ENCODE assay signal across 13 mouse cellular contexts in the genomic region with DNA sequence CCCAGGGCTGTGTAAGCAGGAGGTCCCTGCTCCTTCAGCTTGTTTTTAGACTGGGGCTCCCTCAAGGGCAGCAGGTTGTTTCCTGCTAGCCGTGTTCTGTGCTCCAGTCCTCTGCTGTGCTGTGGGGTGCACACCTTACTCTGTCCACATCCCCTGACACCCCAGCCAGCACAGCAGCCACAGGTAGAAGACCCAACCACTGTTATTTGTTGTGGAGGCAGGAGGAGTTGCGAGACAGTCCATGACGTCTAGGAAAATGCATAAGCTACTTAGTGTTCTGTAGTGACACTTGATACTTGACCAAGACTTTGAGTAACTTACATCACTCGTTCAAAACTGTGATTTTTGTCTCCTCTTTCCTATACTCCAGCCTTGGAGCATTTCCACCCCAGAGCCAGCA. TPM values are rescaled to one million over a fixed set of nuclear protein-coding genes. Genes with fewer than 3 reads are reported as not detected.
DNase-seq lines count a peak whose midpoint lies in the region; ATAC-seq and TF ChIP-seq lines count a peak whose summit lies in the region.
"Had no signal": no experiment of that assay in that cellular context is flagged by ENCODE, and none has a peak within 500 bp of the region (broad histone marks: within the 10 kb centered on the region; RNA-seq: fewer than 3 reads in every experiment).

No protein-coding gene starts in this region.

- intact Hi-C loops in heart, postnatal 14 days (cut with DNase I), result loop anchor here (1.0 kb wide), 1 partner anchor 8 kb away; no protein-coding TSS in a partner anchor

- ATAC-seq in heart, postnatal 0 days (ENCODE audit: insufficient read depth, low read depth), result no peak
- ATAC-seq in lung, postnatal 0 days, result no peak
- ATAC-seq in liver, embryonic 11.5 days (replicated peaks; ENCODE audit: low FRiP score), result no peak

- H3K4me3 ChIP-seq in heart, postnatal 0 days (ENCODE audit: low read depth, low read length), result no peak overlapping the region
- no peak overlapping the region for H3K4me3 ChIP-seq in lung, postnatal 0 days (ENCODE audit: low read depth, low read length)
- H3K4me3 ChIP-seq in liver, embryonic 11.5 days (ENCODE audit: low read depth, low read length), result no peak overlapping the region
- H3K4me3 ChIP-seq in cerebellum, adult 2 months (replicated peaks; ENCODE audit: insufficient read depth, low read depth, low read length), result no peak overlapping the region
- H3K4me3 ChIP-seq: hindbrain, embryonic 13.5 days; myocyte had no signal

- H3K9me3 ChIP-seq in heart, postnatal 0 days (replicated peaks; ENCODE audit: control insufficient read depth, low read length), result no peaks in the 10 kb centered on the region
- H3K9me3 ChIP-seq in lung, postnatal 0 days (ENCODE audit: low read length), result no peaks in the 10 kb centered on the region
- H3K9me3 ChIP-seq in liver, embryonic 11.5 days (ENCODE audit: control insufficient read depth, low read length), result no peaks in the 10 kb centered on the region
- H3K9me3 ChIP-seq: hindbrain, embryonic 13.5 days had no signal

- TF ChIP-seq CTCF in heart, postnatal 0 days (IDR thresholded peaks at IDR 0.05; ENCODE audit: low read depth), result no peak
- TF ChIP-seq CTCF in lung, postnatal 0 days (IDR thresholded peaks at IDR 0.05), result no peak
- no peak for TF ChIP-seq CTCF in cerebellum, adult 2 months (IDR thresholded peaks at IDR 0.05; ENCODE audit: borderline replicate concordance, insufficient read depth, low read depth, low read length)

- H3K9ac ChIP-seq in heart, postnatal 0 days (replicated peaks; ENCODE audit: low read depth, low read length), result no peak overlapping the region
- H3K9ac ChIP-seq in lung, postnatal 0 days (replicated peaks; ENCODE audit: low read depth), result no peak overlapping the region
- H3K9ac ChIP-seq in liver, embryonic 11.5 days (ENCODE audit: low read depth, low read length), result peak overlapping the region; percentile 28; the same call in 1 of the 2 replicates
- H3K9ac ChIP-seq: hindbrain, embryonic 13.5 days had no signal

- DNase-seq in heart, postnatal 0 days (ENCODE audit: low spot score), result no peak
- DNase-seq in heart, postnatal 14 days, result no peak
- no peak for DNase-seq in lung, postnatal 0 days (ENCODE audit: low spot score)
- no peak for DNase-seq in lung, adult 18-20 months
- no peak for DNase-seq in liver, embryonic 11.5 days (ENCODE audit: low spot score)
- DNase-seq in cerebellum, adult 2 months, result no peak
- DNase-seq in right cerebral cortex, adult 18-20 months, result no peak
- DNase-seq: cerebellum, adult 11-12 months; embryo, embryonic 11 days; gastrocnemius, postnatal 10 days; spleen, adult 18-20 months had no signal

- no peak overlapping the region for H3K4me2 ChIP-seq in heart, postnatal 0 days (ENCODE audit: low read depth, low read length)
- H3K4me2 ChIP-seq in lung, postnatal 0 days (replicated peaks; ENCODE audit: low read depth, low read length), result no peak overlapping the region
- H3K4me2 ChIP-seq in liver, embryonic 11.5 days, result no peak overlapping the region
- H3K4me2 ChIP-seq: hindbrain, embryonic 13.5 days had no signal

- H3K27ac ChIP-seq in heart, postnatal 0 days (ENCODE audit: low read depth), result peak overlapping the region; percentile 87
- peak overlapping the region; percentile 87 for H3K27ac ChIP-seq in lung, postnatal 0 days (ENCODE audit: low read length)
- peak overlapping the region; percentile 91; the same call in 1 of the 2 replicates for H3K27ac ChIP-seq in liver, embryonic 11.5 days (ENCODE audit: low read depth, low read length)
- H3K27ac ChIP-seq in cerebellum, adult 2 months (ENCODE audit: insufficient read depth, low read length), result no peak overlapping the region

- no peak for TF ChIP-seq POLR2A in cerebellum, adult 2 months (IDR thresholded peaks at IDR 0.05; ENCODE audit: borderline replicate concordance, insufficient read depth, low read length)

- H3K4me1 ChIP-seq in heart, postnatal 0 days (ENCODE audit: control insufficient read depth, insufficient read depth), result peaks cover 11% of the 10 kb centered on the region; the same call in 1 of the 2 replicates
- H3K4me1 ChIP-seq in lung, postnatal 0 days (ENCODE audit: insufficient read depth, low read depth, low read length), result peaks cover 8% of the 10 kb centered on the region
- H3K4me1 ChIP-seq in liver, embryonic 11.5 days (replicated peaks; ENCODE audit: control insufficient read depth, insufficient read depth, low read length), result peaks cover 75% of the 10 kb centered on the region
- H3K4me1 ChIP-seq in cerebellum, adult 2 months (ENCODE audit: control insufficient read depth, insufficient read depth, low read length), result peaks cover 52% of the 10 kb centered on the region

- no peak for TF ChIP-seq EP300 in heart, postnatal 0 days (IDR thresholded peaks at IDR 0.05; ENCODE audit: low read depth)
- no peak for TF ChIP-seq EP300 in lung, postnatal 0 days (IDR thresholded peaks at IDR 0.05)

- H3K36me3 ChIP-seq in heart, postnatal 0 days (replicated peaks; ENCODE audit: control insufficient read depth, insufficient read depth, low read length), result peaks cover 61% of the 10 kb centered on the region
- H3K36me3 ChIP-seq in lung, postnatal 0 days (ENCODE audit: insufficient read depth, low read length), result peaks cover 19% of the 10 kb centered on the region; the same call in 1 of the 2 replicates
- peaks cover 48% of the 10 kb centered on the region for H3K36me3 ChIP-seq in liver, embryonic 11.5 days (ENCODE audit: control insufficient read depth, insufficient read depth, low read length)

- H3K27me3 ChIP-seq in heart, postnatal 0 days (ENCODE audit: control insufficient read depth, insufficient read depth, low read length), result no peaks in the 10 kb centered on the region
- no peaks in the 10 kb centered on the region for H3K27me3 ChIP-seq in lung, postnatal 0 days (replicated peaks; ENCODE audit: insufficient read depth, low read length)
- H3K27me3 ChIP-seq in liver, embryonic 11.5 days (replicated peaks; ENCODE audit: control insufficient read depth, insufficient read depth, low read length), result no peaks in the 10 kb centered on the region
- no peaks in the 10 kb centered on the region for H3K27me3 ChIP-seq in cerebellum, adult 2 months (ENCODE audit: control insufficient read depth, insufficient read depth, low read length)
- H3K27me3 ChIP-seq: hindbrain, embryonic 13.5 days had no signal

- WGBS in heart, postnatal 0 days, result 62% methylated on average over 4 of the region's 4 CpGs
- 63% methylated on average over 4 of the region's 4 CpGs for WGBS in lung, postnatal 0 days
- WGBS in liver, embryonic 11.5 days, result 80% methylated on average over 4 of the region's 4 CpGs
- WGBS in cerebellum, adult 2 months, result 68% methylated on average over 4 of the region's 4 CpGs

RNA-seq across cellular contexts. Expression of a gene that starts 7.3 kb away (rescaled TPM):
- total RNA-seq in heart, postnatal 0 days (2014; rRNA removed; ENCODE audit: low replicate concordance), result 4.8 and 9.5 TPM in 2 replicates
- polyA plus RNA-seq in heart, postnatal 0 days (2015; fragmentation: Nextera tagmentation; extraction: Ambion mirVana), result 0.49 and 0.51 TPM in 2 replicates
- 1 to 10 TPM; 8.9 to 9.8 TPM for total RNA-seq in heart, postnatal 14 days (2021)
- 2.8 and 3.2 TPM in 2 replicates for polyA plus RNA-seq in lung, postnatal 0 days (2015; fragmentation: Nextera tagmentation; extraction: Ambion mirVana)
- polyA plus RNA-seq in liver, embryonic 11.5 days (2014; fragmentation: Nextera tagmentation; extraction: Ambion mirVana), result 0.26 and 1.2 TPM in 2 replicates
- 33.1 and 36.5 TPM in 2 replicates for polyA plus RNA-seq in cerebellum, adult 2 months (2012; rRNA removed)

RNA-seq across cellular contexts. Expression of a gene that starts 22.5 kb away (rescaled TPM):
- 127 and 200 TPM in 2 replicates for total RNA-seq in heart, postnatal 0 days (2014; rRNA removed; ENCODE audit: low replicate concordance)
- 56.4 and 60.3 TPM in 2 replicates for polyA plus RNA-seq in heart, postnatal 0 days (2015; fragmentation: Nextera tagmentation; extraction: Ambion mirVana)
- total RNA-seq in heart, postnatal 14 days (2021), result 100 to 1,000 TPM; 163 to 172 TPM
- 115 and 119 TPM in 2 replicates for polyA plus RNA-seq in lung, postnatal 0 days (2015; fragmentation: Nextera tagmentation; extraction: Ambion mirVana)
- 96.5 and 105 TPM in 2 replicates for polyA plus RNA-seq in liver, embryonic 11.5 days (2014; fragmentation: Nextera tagmentation; extraction: Ambion mirVana)
- polyA plus RNA-seq in cerebellum, adult 2 months (2012; rRNA removed), result 168 and 220 TPM in 2 replicates

RNA-seq across cellular contexts. Expression of a gene that starts 35.8 kb away (rescaled TPM):
- 20.6 and 46.5 TPM in 2 replicates for total RNA-seq in heart, postnatal 0 days (2014; rRNA removed; ENCODE audit: low replicate concordance)
- 20.1 and 20.3 TPM in 2 replicates for polyA plus RNA-seq in heart, postnatal 0 days (2015; fragmentation: Nextera tagmentation; extraction: Ambion mirVana)
- 10 to 100 TPM; 18.2 to 18.5 TPM for total RNA-seq in heart, postnatal 14 days (2021)
- polyA plus RNA-seq in lung, postnatal 0 days (2015; fragmentation: Nextera tagmentation; extraction: Ambion mirVana), result 42.1 and 42.7 TPM in 2 replicates
- 53.8 and 59.7 TPM in 2 replicates for polyA plus RNA-seq in liver, embryonic 11.5 days (2014; fragmentation: Nextera tagmentation; extraction: Ambion mirVana)
- 84.1 and 85.5 TPM in 2 replicates for polyA plus RNA-seq in cerebellum, adult 2 months (2012; rRNA removed)

RNA-seq across cellular contexts. Expression of a gene that starts 41.9 kb away (rescaled TPM):
- 48.4 and 59.1 TPM in 2 replicates for total RNA-seq in heart, postnatal 0 days (2014; rRNA removed; ENCODE audit: low replicate concordance)
- polyA plus RNA-seq in heart, postnatal 0 days (2015; fragmentation: Nextera tagmentation; extraction: Ambion mirVana), result 9.6 and 10.1 TPM in 2 replicates
- 10 to 100 TPM; 56.3 TPM for total RNA-seq in heart, postnatal 14 days (2021)
- 22.5 and 25.0 TPM in 2 replicates for polyA plus RNA-seq in lung, postnatal 0 days (2015; fragmentation: Nextera tagmentation; extraction: Ambion mirVana)
- polyA plus RNA-seq in liver, embryonic 11.5 days (2014; fragmentation: Nextera tagmentation; extraction: Ambion mirVana), result 12.9 and 14.2 TPM in 2 replicates
- polyA plus RNA-seq in cerebellum, adult 2 months (2012; rRNA removed), result 317 and 326 TPM in 2 replicates

RNA-seq across cellular contexts. Expression of a gene that starts 57.5 kb away (rescaled TPM):
- 18.9 and 24.5 TPM in 2 replicates for total RNA-seq in heart, postnatal 0 days (2014; rRNA removed; ENCODE audit: low replicate concordance)
- 4.7 and 5.6 TPM in 2 replicates for polyA plus RNA-seq in heart, postnatal 0 days (2015; fragmentation: Nextera tagmentation; extraction: Ambion mirVana)
- total RNA-seq in heart, postnatal 14 days (2021), result 10 to 100 TPM; 20.4 to 22.7 TPM
- 5.1 and 5.9 TPM in 2 replicates for polyA plus RNA-seq in lung, postnatal 0 days (2015; fragmentation: Nextera tagmentation; extraction: Ambion mirVana)
- polyA plus RNA-seq in liver, embryonic 11.5 days (2014; fragmentation: Nextera tagmentation; extraction: Ambion mirVana), result 10.4 and 13.5 TPM in 2 replicates
- 40.8 and 41.1 TPM in 2 replicates for polyA plus RNA-seq in cerebellum, adult 2 months (2012; rRNA removed)
